Mouse (Mus musculus) neural tube, embryonic 10.5 days (tissue): Measurements from ENCODE around the gene Gnb5.

Source experiments
- DNase-seq: peaks from one replicate; pipeline ENCODE4 v3.0.0-alpha.2; 2017; ENCODE audit warnings: low spot score; ENCODE audit errors: extremely low spot score

Gene Gnb5

GRCm38 (mm10) chr9:75304286-75304685 lies 1.8 kb upstream of the Gnb5 start:
- no peak for DNase-seq

- DNase-seq = no peak
Measured at GRCm38 (mm10) chr9:75307015-75307414, 927 bp downstream of the Gnb5 start.

GRCm38 (mm10) chr9:75308621-75309020 lies 2.5 kb downstream of the Gnb5 start:
- no peak for DNase-seq

- DNase-seq = peak; percentile 85
Measured at GRCm38 (mm10) chr9:75312008-75312407, 5.9 kb downstream of the Gnb5 start.

- no peak for DNase-seq
Measured at GRCm38 (mm10) chr9:75313138-75313831, 7.2 kb downstream of the Gnb5 start.

- peak; percentile 89 for DNase-seq
Measured at GRCm38 (mm10) chr9:75313832-75314516, 7.9 kb downstream of the Gnb5 start.

GRCm38 (mm10) chr9:75314517-75315105 lies 8.5 kb downstream of the Gnb5 start:
- no peak for DNase-seq

GRCm38 (mm10) chr9:75315238-75315637 lies 9.2 kb downstream of the Gnb5 start:
- no peak for DNase-seq

GRCm38 (mm10) chr9:75316771-75317170 lies 10.7 kb downstream of the Gnb5 start:
- no peak for DNase-seq

GRCm38 (mm10) chr9:75318196-75318595 lies 12.1 kb downstream of the Gnb5 start:
- DNase-seq = no peak

GRCm38 (mm10) chr9:75319365-75319764 lies 13.3 kb downstream of the Gnb5 start:
- DNase-seq = no peak

GRCm38 (mm10) chr9:75322099-75322885 lies 16.2 kb downstream of the Gnb5 start:
- DNase-seq = no peak

- no peak for DNase-seq
Measured at GRCm38 (mm10) chr9:75328047-75328446, 22.0 kb downstream of the Gnb5 start.

GRCm38 (mm10) chr9:75330821-75331220 lies 24.7 kb downstream of the Gnb5 start:
- no peak for DNase-seq

GRCm38 (mm10) chr9:75334440-75334839 lies 28.4 kb downstream of the Gnb5 start:
- DNase-seq = no peak

GRCm38 (mm10) chr9:75338016-75338415 lies 31.9 kb downstream of the Gnb5 start:
- no peak for DNase-seq

- DNase-seq = no peak
Measured at GRCm38 (mm10) chr9:75342433-75342832, 36.3 kb downstream of the Gnb5 start.

- no peak for DNase-seq
Measured at GRCm38 (mm10) chr9:75347458-75347857, 41.4 kb downstream of the Gnb5 start, which contains the start of gene Bcl2l10. Bcl2l10 (plus strand) TSS chr9:75347758.

- no peak for DNase-seq
Measured at GRCm38 (mm10) chr9:75348066-75348465, 42.0 kb downstream of the Gnb5 start.

GRCm38 (mm10) chr9:75348641-75349040 lies 42.6 kb downstream of the Gnb5 start:
- no peak for DNase-seq

- no peak for DNase-seq
Measured at GRCm38 (mm10) chr9:75353094-75353493, 47.0 kb downstream of the Gnb5 start.

GRCm38 (mm10) chr9:75355783-75356182 lies 49.7 kb downstream of the Gnb5 start:
- no peak for DNase-seq
